Mouse (Mus musculus): Measurements from ENCODE around the gene Actg1. TPM values are rescaled to one million over a fixed set of nuclear protein-coding genes. Genes with fewer than 3 reads are reported as not detected.
A peak's percentile ranks its signal among the peaks of the same experiment; 100 is the strongest.

The Actg1 gene
- total RNA-seq (2017) = 857 and 890 TPM in 2 replicates

DNA sequence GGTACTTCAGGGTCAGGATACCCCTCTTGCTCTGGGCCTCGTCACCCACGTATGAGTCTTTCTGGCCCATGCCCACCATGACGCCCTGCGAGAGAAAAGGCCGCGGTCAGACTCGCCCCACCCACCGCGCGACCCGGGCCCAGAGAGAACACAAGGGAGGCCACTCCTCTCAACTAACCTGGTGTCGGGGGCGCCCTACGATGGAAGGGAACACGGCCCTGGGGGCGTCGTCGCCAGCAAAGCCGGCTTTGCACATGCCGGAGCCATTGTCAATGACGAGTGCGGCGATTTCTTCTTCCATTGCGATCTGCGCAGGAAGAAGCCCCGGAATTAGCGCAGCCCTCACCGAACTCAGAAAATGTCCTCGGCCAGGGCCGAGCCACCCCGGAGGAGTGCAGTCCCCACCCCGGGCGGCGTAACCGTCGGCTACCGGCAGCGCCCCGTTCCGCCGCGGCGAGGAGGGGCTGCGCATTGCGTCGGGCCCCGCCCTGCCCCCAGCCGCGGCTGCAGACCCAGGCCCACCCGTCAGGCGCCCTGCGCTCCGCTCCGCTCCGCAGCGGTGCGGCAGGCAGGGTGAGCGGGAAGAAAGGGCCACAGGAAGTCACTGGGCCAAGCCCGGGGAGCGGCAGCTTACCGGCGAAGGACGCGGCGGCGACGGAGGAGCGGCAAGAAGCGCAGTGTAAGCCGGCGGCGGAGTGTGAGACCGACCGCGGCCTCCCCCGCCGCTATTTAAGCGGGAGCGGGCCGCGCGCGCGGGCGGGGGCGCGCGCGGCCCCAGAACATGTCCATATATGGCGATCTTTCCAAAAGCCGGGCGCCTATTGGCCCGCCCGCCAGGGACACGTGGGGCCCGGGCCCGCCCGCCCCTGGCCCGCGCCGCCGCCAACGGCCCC is at the start of gene Actg1:
Gene Actg1, minus strand, starts transcription at position 752 of the 893 bp plus-strand sequence.
- peak; percentile 42 for ATAC-seq (replicated peaks; ENCODE audit: low read depth, poor library complexity, severe bottlenecking)

GRCm38 (mm10) chr11:120397602-120398001 is 49.3 kb upstream of the Actg1 start:
- no peak for ATAC-seq (replicated peaks; ENCODE audit: low read depth, poor library complexity, severe bottlenecking)

- ATAC-seq (replicated peaks; ENCODE audit: low read depth, poor library complexity, severe bottlenecking) = no peak
These were observed 47.3 kb upstream of the Actg1 start for GRCm38 (mm10) chr11:120395661-120396060.

DNA sequence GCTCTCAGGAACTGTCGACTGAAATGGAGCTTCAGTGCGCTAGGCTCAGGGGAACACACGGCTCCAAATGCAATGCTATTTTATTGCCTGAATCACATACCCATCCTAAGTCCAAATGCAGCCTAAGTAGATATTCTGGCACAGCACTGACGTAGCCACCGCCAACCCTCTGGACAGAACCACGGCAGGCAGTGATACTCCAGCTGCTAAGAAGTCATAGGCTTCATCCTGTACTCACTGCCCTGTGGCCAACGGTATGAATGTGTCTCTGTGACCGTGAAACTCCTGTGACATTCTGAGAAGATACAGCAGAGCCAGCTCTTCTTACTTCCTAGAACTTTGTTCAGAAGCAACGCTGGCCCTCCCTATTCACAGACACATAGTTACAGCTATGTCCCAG is 40.2 kb upstream of the Actg1 start:
- ATAC-seq (replicated peaks; ENCODE audit: low read depth, poor library complexity, severe bottlenecking) = no peak

GRCm38 (mm10) chr11:120387157-120387556 is 38.8 kb upstream of the Actg1 start:
- no peak for ATAC-seq (replicated peaks; ENCODE audit: low read depth, poor library complexity, severe bottlenecking)

- no peak for ATAC-seq (replicated peaks; ENCODE audit: low read depth, poor library complexity, severe bottlenecking)
These were observed 38.3 kb upstream of the Actg1 start for GRCm38 (mm10) chr11:120386632-120387031.

GRCm38 (mm10) chr11:120382509-120382908 is 34.2 kb upstream of the Actg1 start:
- no peak for ATAC-seq (replicated peaks; ENCODE audit: low read depth, poor library complexity, severe bottlenecking)

GRCm38 (mm10) chr11:120381157-120381556 is 32.8 kb upstream of the Actg1 start:
- no peak for ATAC-seq (replicated peaks; ENCODE audit: low read depth, poor library complexity, severe bottlenecking)

DNA sequence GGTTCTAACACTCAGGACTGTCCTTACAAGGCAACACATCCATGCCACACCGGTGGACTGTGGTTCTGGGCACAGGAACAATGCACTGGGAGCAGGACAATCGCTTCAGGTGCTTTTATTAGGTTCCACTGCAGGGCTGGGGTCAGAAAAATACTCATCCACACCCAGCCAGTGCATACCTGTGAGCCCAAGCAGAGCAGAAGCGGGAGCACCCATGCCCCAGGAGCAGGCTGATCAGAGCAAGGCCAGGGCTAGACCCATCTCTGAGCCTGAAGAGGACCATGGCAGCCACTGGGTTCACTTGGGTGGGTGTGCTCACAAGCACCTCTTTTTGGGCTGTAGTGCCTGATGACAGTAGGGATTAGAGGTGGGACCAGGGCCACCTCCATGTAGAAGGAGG is 31.9 kb upstream of the Actg1 start:
- no peak for ATAC-seq (replicated peaks; ENCODE audit: low read depth, poor library complexity, severe bottlenecking)

DNA sequence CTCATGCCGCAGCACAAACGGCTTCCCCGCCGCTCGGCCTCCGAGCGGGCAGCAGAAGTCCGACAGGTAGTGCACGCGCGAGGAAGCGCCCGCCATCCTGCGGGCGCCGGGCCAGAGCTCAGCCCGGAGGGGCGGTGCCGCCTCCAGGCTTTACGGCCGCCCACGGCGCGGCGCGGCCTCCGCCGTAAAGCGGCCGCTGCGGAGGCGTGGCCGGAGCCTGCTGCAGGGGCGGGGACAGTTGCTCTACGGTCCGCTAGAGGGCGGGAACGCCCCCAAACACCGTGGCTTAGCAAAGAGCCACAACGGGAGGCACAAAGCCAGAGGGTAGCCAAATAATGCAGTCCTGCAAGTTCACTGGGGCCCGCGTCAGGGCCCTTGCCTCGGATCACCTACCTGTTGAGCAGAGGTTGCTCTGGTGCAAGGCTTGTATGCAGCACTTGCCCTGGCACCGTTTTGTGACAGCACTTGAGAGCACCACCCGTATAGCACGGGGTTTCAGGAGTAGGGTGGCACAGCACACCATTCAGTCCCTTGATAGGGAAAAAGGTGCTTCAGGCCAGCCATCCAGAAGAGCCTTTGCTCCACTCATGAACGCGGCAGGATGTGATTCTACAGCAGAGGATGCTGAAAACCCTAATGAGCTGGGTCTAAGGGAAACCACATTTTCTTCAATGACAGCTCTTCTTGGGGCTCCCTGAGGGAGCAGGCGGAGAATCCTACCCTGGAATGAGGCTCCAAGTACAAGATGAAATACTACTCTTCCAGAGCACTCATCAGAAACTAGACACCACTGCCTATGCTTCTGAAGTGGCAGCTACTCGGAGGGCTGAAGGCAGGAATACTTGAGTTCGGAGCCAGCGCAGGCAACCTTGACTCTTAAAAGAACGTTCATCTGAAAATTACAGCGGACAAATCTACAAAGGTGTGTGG is 30.5 kb upstream of the Actg1 start, which contains the start of gene Faap100:
Gene Faap100, minus strand, starts transcription at position 154 of the 930 bp plus-strand sequence.
- peak; percentile 87 for ATAC-seq (replicated peaks; ENCODE audit: low read depth, poor library complexity, severe bottlenecking)

DNA sequence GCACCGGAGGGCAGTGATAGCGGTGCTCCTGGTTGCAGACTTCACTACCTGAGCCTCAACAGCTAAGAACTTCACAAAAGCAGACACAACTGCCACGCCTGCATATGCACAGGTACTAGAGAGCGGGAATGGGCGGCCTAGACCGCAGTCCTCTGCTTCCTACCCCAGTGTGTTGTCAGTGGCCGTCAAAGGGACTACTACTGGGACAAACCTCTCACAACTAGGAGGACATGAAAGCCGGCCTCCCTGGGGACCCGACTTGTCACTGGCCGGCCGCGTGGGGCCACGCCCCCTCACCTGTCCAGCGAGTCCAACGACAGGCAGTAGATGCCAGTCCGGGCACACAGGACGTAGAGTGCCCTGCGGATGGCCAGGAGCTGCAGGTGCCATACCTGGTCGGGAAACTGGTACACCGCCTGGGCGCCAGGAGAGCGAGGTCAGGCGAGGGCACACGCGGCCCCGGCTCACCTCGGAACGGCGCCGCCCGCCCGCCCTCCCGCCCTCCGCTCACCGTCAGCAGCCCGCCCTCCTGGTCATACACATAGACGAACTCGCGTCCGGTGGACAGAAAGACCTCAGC is 29.8 kb upstream of the Actg1 start:
- peak; percentile 15; the same call in 1 of the 2 replicates for ATAC-seq (replicated peaks; ENCODE audit: low read depth, poor library complexity, severe bottlenecking)

GRCm38 (mm10) chr11:120377337-120377736 is 29.0 kb upstream of the Actg1 start:
- no peak for ATAC-seq (replicated peaks; ENCODE audit: low read depth, poor library complexity, severe bottlenecking)

DNA sequence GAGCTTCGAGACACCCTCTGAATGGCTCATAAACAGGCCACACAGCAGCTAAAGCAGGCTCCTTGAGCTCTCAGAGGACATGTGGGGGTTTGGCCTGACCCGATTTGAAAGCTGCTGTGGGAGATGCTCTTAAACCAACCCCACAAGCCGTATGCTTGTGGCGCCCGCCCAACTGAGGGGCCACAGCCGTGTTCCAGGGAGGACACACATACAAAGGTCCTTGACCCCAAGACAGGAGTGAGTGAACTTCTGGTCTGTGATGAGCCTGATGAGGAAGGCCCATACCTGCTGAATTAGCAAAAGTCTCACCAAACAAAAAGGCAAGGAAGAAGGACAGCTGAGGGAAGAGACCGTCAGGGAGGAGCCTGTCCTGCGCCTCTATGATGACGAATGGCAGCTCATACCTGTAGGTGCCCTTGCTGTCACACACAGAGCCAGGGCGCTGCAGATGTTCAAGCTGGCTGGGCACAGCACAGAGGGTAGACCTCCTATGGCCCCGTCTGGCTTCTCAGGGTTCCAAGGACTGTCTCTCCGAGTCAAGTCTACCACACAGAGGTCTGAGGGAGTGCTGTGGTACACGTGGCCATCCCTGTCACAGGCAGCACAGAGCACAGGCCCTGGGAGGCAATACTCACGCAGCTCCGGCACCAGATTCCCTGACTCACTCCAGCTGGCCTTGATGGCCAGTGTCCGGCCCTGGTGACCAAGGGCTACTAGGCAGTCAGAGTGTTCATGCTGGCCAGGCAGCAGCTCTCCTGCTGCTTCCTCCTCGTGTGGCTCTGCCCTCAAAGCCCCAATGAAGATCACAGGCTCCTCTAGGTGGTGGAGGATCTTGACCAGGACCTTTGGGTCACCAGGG is 28.2 kb upstream of the Actg1 start:
- ATAC-seq (replicated peaks; ENCODE audit: low read depth, poor library complexity, severe bottlenecking) = no peak

- ATAC-seq (replicated peaks; ENCODE audit: low read depth, poor library complexity, severe bottlenecking) = no peak
These were observed 27.0 kb upstream of the Actg1 start for GRCm38 (mm10) chr11:120375324-120375723.

GRCm38 (mm10) chr11:120373820-120374586 is 25.7 kb upstream of the Actg1 start:
- no peak for ATAC-seq (replicated peaks; ENCODE audit: low read depth, poor library complexity, severe bottlenecking)

GRCm38 (mm10) chr11:120373025-120373424 is 24.7 kb upstream of the Actg1 start:
- no peak for ATAC-seq (replicated peaks; ENCODE audit: low read depth, poor library complexity, severe bottlenecking)

GRCm38 (mm10) chr11:120369656-120370055 is 21.3 kb upstream of the Actg1 start:
- ATAC-seq (replicated peaks; ENCODE audit: low read depth, poor library complexity, severe bottlenecking) = peak; percentile 81

- no peak for ATAC-seq (replicated peaks; ENCODE audit: low read depth, poor library complexity, severe bottlenecking)
These were observed 18.2 kb upstream of the Actg1 start for GRCm38 (mm10) chr11:120366443-120367027.

Data from common myeloid progenitor, adult 5-6 weeks (primary cell).